ENCODE assay signal across 8 mouse cellular contexts in genomic region chr1:62706085-62707021, GRCm38 (mm10). TPM values are rescaled to one million over a fixed set of nuclear protein-coding genes. Genes with fewer than 3 reads are reported as not detected.
DNase-seq lines count a peak whose midpoint lies in the region; ATAC-seq and TF ChIP-seq lines count a peak whose summit lies in the region.

No protein-coding gene starts in this region.

- no peak for TF ChIP-seq POLR2A in brain, embryonic 14.5 days (IDR thresholded peaks at IDR 0.05; ENCODE audit: borderline replicate concordance, extremely low read depth, insufficient read depth, insufficient read length, poor library complexity, severe bottlenecking)

- under 1% methylated on average over 73 of the region's 73 CpGs for WGBS in forebrain, embryonic 15.5 days
- under 1% methylated on average over 73 of the region's 73 CpGs for WGBS in hindbrain, embryonic 13.5 days

- no peak for TF ChIP-seq CTCF in brain, embryonic 14.5 days (IDR thresholded peaks at IDR 0.05; ENCODE audit: borderline replicate concordance, extremely low read depth, insufficient read depth, insufficient read length)

- no peaks in the 10 kb centered on the region for H3K36me3 ChIP-seq in forebrain, embryonic 15.5 days
- no peaks in the 10 kb centered on the region for H3K36me3 ChIP-seq in hindbrain, embryonic 13.5 days

- H3K4me3 ChIP-seq in forebrain, embryonic 15.5 days: peak overlapping the region; percentile 59
- peak overlapping the region; percentile 79 for H3K4me3 ChIP-seq in hindbrain, embryonic 13.5 days

- no peak for DNase-seq in cerebellum, adult 9-10 months
- DNase-seq in brain, embryonic 14.5 days (ENCODE audit: low read depth): peak; percentile 78
- DNase-seq in left cerebral cortex, adult 8-10 months (ENCODE audit: low spot score in 2 of 2): peak; percentile 46 to 57
- DNase-seq in right cerebral cortex, postnatal 25 days: peak; percentile 74

- H3K4me1 ChIP-seq in forebrain, embryonic 15.5 days: peaks cover 61% of the 10 kb centered on the region
- H3K4me1 ChIP-seq in hindbrain, embryonic 13.5 days (replicated peaks): peaks cover 70% of the 10 kb centered on the region

- peak overlapping the region; percentile 72 for H3K9ac ChIP-seq in forebrain, embryonic 15.5 days (replicated peaks)
- H3K9ac ChIP-seq in hindbrain, embryonic 13.5 days: peak overlapping the region; percentile 87

- H3K27ac ChIP-seq in forebrain, embryonic 15.5 days (replicated peaks): peak overlapping the region; percentile 86
- peak overlapping the region; percentile 94 for H3K27ac ChIP-seq in hindbrain, embryonic 13.5 days

- ATAC-seq in cerebellum, adult (ENCODE audit: insufficient number of reproducible peaks, low FRiP score, low TSS enrichment): peak; percentile 32; the same call in 1 of the 2 replicates
- peak; percentile 57 for ATAC-seq in forebrain, embryonic 15.5 days (replicated peaks)
- peak; percentile 47 for ATAC-seq in hindbrain, embryonic 13.5 days (ENCODE audit: low FRiP score)
- ATAC-seq in megakaryocyte, adult 5-6 weeks (ENCODE audit: poor library complexity, severe bottlenecking): peak; percentile 32

- H3K9me3 ChIP-seq in forebrain, embryonic 15.5 days: no peaks in the 10 kb centered on the region
- no peaks in the 10 kb centered on the region for H3K9me3 ChIP-seq in hindbrain, embryonic 13.5 days

- H3K27me3 ChIP-seq in forebrain, embryonic 15.5 days: peaks cover 8% of the 10 kb centered on the region; the same call in 1 of the 2 replicates
- H3K27me3 ChIP-seq in hindbrain, embryonic 13.5 days: peaks cover 27% of the 10 kb centered on the region

- H3K4me2 ChIP-seq in forebrain, embryonic 15.5 days (replicated peaks): peak overlapping the region; percentile 98
- peak overlapping the region; percentile 86 for H3K4me2 ChIP-seq in hindbrain, embryonic 13.5 days

RNA-seq across cellular contexts. Expression of gene Nrp2, which starts 3.3 kb away (rescaled TPM):
- 53.3 and 66.5 TPM in 2 replicates for polyA plus RNA-seq in brain, embryonic 14.5 days (2012; rRNA removed)
- polyA plus RNA-seq in forebrain, embryonic 15.5 days (2015; fragmentation: Nextera tagmentation; extraction: Ambion mirVana): 30.8 and 34.7 TPM in 2 replicates
- 34.8 and 35.7 TPM in 2 replicates for polyA plus RNA-seq in hindbrain, embryonic 13.5 days (2015; fragmentation: Nextera tagmentation; extraction: Ambion mirVana)
- total RNA-seq in left cerebral cortex, adult 8-10 months (2022): 10 to 100 TPM; 28.1 to 33.4 (median 29.6) TPM
- total RNA-seq in megakaryocyte, adult 5-6 weeks (2015): 3.5 and 3.9 TPM in 2 replicates
- 5.9 and 6.5 TPM in 2 replicates for total RNA-seq in megakaryocyte, adult 5-6 weeks (2017)
